Comparison of ENCODE assay signal across 8 mouse cellular contexts in genomic region chr10:39730976-39731735, GRCm38 (mm10). TPM values are rescaled to one million over a fixed set of nuclear protein-coding genes. Genes with fewer than 3 reads are reported as not detected.
DNase-seq lines count a peak whose midpoint lies in the region; ATAC-seq and TF ChIP-seq lines count a peak whose summit lies in the region.

No protein-coding gene starts in this region.

- peaks cover 41% of the 10 kb centered on the region for H3K79me2 ChIP-seq in C2C12 (ENCODE audit: control insufficient read depth, insufficient read depth)
- peaks cover 3% of the 10 kb centered on the region; the same call in 1 of the 2 replicates for H3K79me2 ChIP-seq in liver, adult 2 months (ENCODE audit: control insufficient read depth, insufficient read depth, low read length)

- 0% methylated on average over 41 of the region's 66 CpGs for WGBS in kidney, embryonic 16.5 days
- WGBS in liver, adult 2 months: under 1% methylated on average over 61 of the region's 66 CpGs
- WGBS in stomach, embryonic 15.5 days: under 1% methylated on average over 55 of the region's 66 CpGs

- H3K36me3 ChIP-seq in C2C12 (ENCODE audit: control insufficient read depth, insufficient read depth): no peaks in the 10 kb centered on the region
- no peaks in the 10 kb centered on the region for H3K36me3 ChIP-seq in kidney, embryonic 16.5 days (ENCODE audit: insufficient read depth, low read length)
- H3K36me3 ChIP-seq in liver, adult 2 months (ENCODE audit: control insufficient read depth, insufficient read depth, low read length): no peaks in the 10 kb centered on the region
- no peaks in the 10 kb centered on the region for H3K36me3 ChIP-seq in stomach, embryonic 15.5 days

- no peaks in the 10 kb centered on the region for H3K9me3 ChIP-seq in kidney, embryonic 16.5 days (ENCODE audit: low read length)
- H3K9me3 ChIP-seq in stomach, embryonic 15.5 days: no peaks in the 10 kb centered on the region

- no peak for TF ChIP-seq CTCF in C2C12 (IDR thresholded peaks at IDR 0.05; ENCODE audit: control insufficient read depth, insufficient read depth, insufficient read length)
- no peak for TF ChIP-seq CTCF in bone marrow macrophage, adult 2 months (IDR thresholded peaks at IDR 0.05; ENCODE audit: low read depth, low read length)
- no peak for TF ChIP-seq CTCF in embryonic fibroblast, embryonic 13.5 days (IDR thresholded peaks at IDR 0.05; ENCODE audit: borderline replicate concordance, insufficient read depth, low read length)
- TF ChIP-seq CTCF in liver, adult 2 months (IDR thresholded peaks at IDR 0.05; ENCODE audit: low read depth, low read length): 0 out of 2 replicates have a peak, but pooled peaks have one; percentile 7

- H3K79me3 ChIP-seq in C2C12 (ENCODE audit: low read depth): peaks cover 33% of the 10 kb centered on the region

- H3ac ChIP-seq in C2C12 (ENCODE audit: control insufficient read depth, insufficient read length, low read depth): peak overlapping the region; percentile 82

- H3K9ac ChIP-seq in kidney, embryonic 16.5 days (replicated peaks; ENCODE audit: low read length): peak overlapping the region; percentile 93
- peak overlapping the region; percentile 92 for H3K9ac ChIP-seq in liver, adult 2 months (ENCODE audit: low read depth, low read length)
- H3K9ac ChIP-seq in stomach, embryonic 15.5 days: peak overlapping the region; percentile 64

- TF ChIP-seq POLR2A in bone marrow macrophage, adult 2 months (IDR thresholded peaks at IDR 0.05; ENCODE audit: borderline replicate concordance, low read depth, low read length): no peak
- TF ChIP-seq POLR2A in embryonic fibroblast, embryonic 13.5 days (IDR thresholded peaks at IDR 0.05; ENCODE audit: low read depth, low read length): peak; percentile 70
- no peak for TF ChIP-seq POLR2A in liver, adult 2 months (IDR thresholded peaks at IDR 0.05; ENCODE audit: extremely low read depth, insufficient read depth, low read length)

- H3K27ac ChIP-seq in bone marrow macrophage, adult 2 months (ENCODE audit: insufficient read depth, low read depth, low read length): peak overlapping the region; percentile 91
- H3K27ac ChIP-seq in embryonic fibroblast, embryonic 13.5 days (ENCODE audit: insufficient read depth, low read length): peak overlapping the region; percentile 100
- H3K27ac ChIP-seq in kidney, embryonic 16.5 days (ENCODE audit: low read length): peak overlapping the region; percentile 100
- H3K27ac ChIP-seq in liver, adult 2 months (replicated peaks; ENCODE audit: insufficient read depth, low read depth, low read length): peak overlapping the region; percentile 93
- H3K27ac ChIP-seq in stomach, embryonic 15.5 days: peak overlapping the region; percentile 99

- peak; percentile 95 for ATAC-seq in kidney, embryonic 16.5 days (ENCODE audit: low FRiP score, low TSS enrichment)
- ATAC-seq in monocyte, adult 5-6 weeks (replicated peaks; ENCODE audit: insufficient number of reproducible peaks, low FRiP score, low TSS enrichment, poor library complexity, severe bottlenecking): peak; percentile 76
- ATAC-seq in stomach, embryonic 15.5 days (ENCODE audit: insufficient read depth, low FRiP score, low read depth): peak; percentile 95

- peak overlapping the region; percentile 91 for H3K4me3 ChIP-seq in C2C12 (ENCODE audit: insufficient read depth, poor library complexity, severe bottlenecking)
- peak overlapping the region; percentile 65 for H3K4me3 ChIP-seq in bone marrow macrophage, adult 2 months (ENCODE audit: insufficient read depth, low read length)
- H3K4me3 ChIP-seq in embryonic fibroblast, embryonic 13.5 days (ENCODE audit: insufficient read depth, low read length): peak overlapping the region; percentile 80
- H3K4me3 ChIP-seq in kidney, embryonic 16.5 days (ENCODE audit: low read length): peak overlapping the region; percentile 90
- H3K4me3 ChIP-seq in liver, adult 2 months (ENCODE audit: insufficient read depth, low read depth, low read length): peak overlapping the region; percentile 81
- peak overlapping the region; percentile 97 for H3K4me3 ChIP-seq in stomach, embryonic 15.5 days (replicated peaks)

- no peaks in the 10 kb centered on the region for H3K27me3 ChIP-seq in C2C12 (ENCODE audit: control insufficient read depth, insufficient read depth, insufficient read length)
- no peaks in the 10 kb centered on the region for H3K27me3 ChIP-seq in kidney, embryonic 16.5 days (ENCODE audit: insufficient read depth, low read length)
- H3K27me3 ChIP-seq in liver, adult 2 months (ENCODE audit: control insufficient read depth, insufficient read depth, low read length): no peaks in the 10 kb centered on the region
- no peaks in the 10 kb centered on the region for H3K27me3 ChIP-seq in stomach, embryonic 15.5 days (replicated peaks)

- peak; percentile 86 to 91 for DNase-seq in heart, adult 9 months (ENCODE audit: low spot score in 2 of 2)
- peak; percentile 62 for DNase-seq in liver, adult 2 months (ENCODE audit: extremely low read depth, low read depth, low spot score)

- peak overlapping the region; percentile 68 for H3K4me2 ChIP-seq in kidney, embryonic 16.5 days (replicated peaks; ENCODE audit: low read depth, low read length)
- H3K4me2 ChIP-seq in stomach, embryonic 15.5 days: peak overlapping the region; percentile 55

- peaks cover 6% of the 10 kb centered on the region for H3K4me1 ChIP-seq in bone marrow macrophage, adult 2 months (ENCODE audit: control insufficient read depth, insufficient read depth, low read length)
- H3K4me1 ChIP-seq in embryonic fibroblast, embryonic 13.5 days (ENCODE audit: control insufficient read depth, insufficient read depth, low read length): no peaks in the 10 kb centered on the region
- H3K4me1 ChIP-seq in kidney, embryonic 16.5 days (ENCODE audit: insufficient read depth, low read length): peaks cover 19% of the 10 kb centered on the region
- 0 out of 2 replicates have a peak, but pooled peaks cover 1% of the 10 kb centered on the region for H3K4me1 ChIP-seq in liver, adult 2 months (ENCODE audit: control insufficient read depth, insufficient read depth, low read length)
- H3K4me1 ChIP-seq in stomach, embryonic 15.5 days: 0 out of 2 replicates have a peak, but pooled peaks cover 4% of the 10 kb centered on the region

TF ChIP-seq in C2C12, 6 proteins besides CTCF, POLR2A, EP300 and RAD21:
- no peak for TF ChIP-seq CEBPB (IDR thresholded peaks at IDR 0.05; ENCODE audit: low read depth)
- no peak for TF ChIP-seq FOSL1 (IDR thresholded peaks at IDR 0.05; ENCODE audit: insufficient read depth, low read length, poor library complexity, severe bottlenecking)
- no peak for TF ChIP-seq MYOG (IDR thresholded peaks at IDR 0.05; ENCODE audit: control insufficient read depth, extremely low read depth, insufficient read length)
- TF ChIP-seq MAX (IDR thresholded peaks at IDR 0.05): no peak
- no peak for TF ChIP-seq USF1 (IDR thresholded peaks at IDR 0.05; ENCODE audit: low read depth)
- TF ChIP-seq MYOD1 (IDR thresholded peaks at IDR 0.05; ENCODE audit: control insufficient read depth, insufficient read length, low read depth): no peak
TF ChIP-seq in C2C12: peak in this region for 0.

RNA-seq across cellular contexts. Expression of gene Rev3l, which starts 0.8 kb away (rescaled TPM):
- polyA plus RNA-seq in C2C12 (2012; fragmentation: generic; extraction: Trizol): 1.8 TPM
- 9.9 and 11.7 TPM in 2 replicates for polyA plus RNA-seq in bone marrow macrophage, adult 2 months (2012; ENCODE audit: insufficient read depth, insufficient read length, missing spikeins)
- 34.4 and 40.9 TPM in 2 replicates for polyA plus RNA-seq in embryonic fibroblast, embryonic 13.5 days (2011; ENCODE audit: insufficient read length, low read depth, missing spikeins)
- polyA plus RNA-seq in kidney, embryonic 16.5 days (2015; fragmentation: Nextera tagmentation; extraction: Ambion mirVana): 13.8 and 15.9 TPM in 2 replicates
- total RNA-seq in liver, adult 2 months (2014; rRNA removed): 11.1 and 17.0 TPM in 2 replicates
- polyA plus RNA-seq in liver, adult 2 months (2012; rRNA removed): 4.7 and 5.0 TPM in 2 replicates
- 15.5 to 32.1 TPM (median 16.0 TPM) in 3 replicates for total RNA-seq in monocyte, adult 5-6 weeks (2017)
- 16.4 and 20.3 TPM in 2 replicates for polyA plus RNA-seq in stomach, embryonic 15.5 days (2015; fragmentation: Nextera tagmentation; extraction: Ambion mirVana)

Comparison
In these comparisons a context has a peak if more than half of its experiments do, and no peak if none do; other contexts are left out.
1. Peak in every context shown above with its lines: DNase-seq, ATAC-seq, H3K4me3 ChIP-seq and H3K27ac ChIP-seq.